Comparison of ENCODE assay signal across 8 mouse cellular contexts in the genomic region with DNA sequence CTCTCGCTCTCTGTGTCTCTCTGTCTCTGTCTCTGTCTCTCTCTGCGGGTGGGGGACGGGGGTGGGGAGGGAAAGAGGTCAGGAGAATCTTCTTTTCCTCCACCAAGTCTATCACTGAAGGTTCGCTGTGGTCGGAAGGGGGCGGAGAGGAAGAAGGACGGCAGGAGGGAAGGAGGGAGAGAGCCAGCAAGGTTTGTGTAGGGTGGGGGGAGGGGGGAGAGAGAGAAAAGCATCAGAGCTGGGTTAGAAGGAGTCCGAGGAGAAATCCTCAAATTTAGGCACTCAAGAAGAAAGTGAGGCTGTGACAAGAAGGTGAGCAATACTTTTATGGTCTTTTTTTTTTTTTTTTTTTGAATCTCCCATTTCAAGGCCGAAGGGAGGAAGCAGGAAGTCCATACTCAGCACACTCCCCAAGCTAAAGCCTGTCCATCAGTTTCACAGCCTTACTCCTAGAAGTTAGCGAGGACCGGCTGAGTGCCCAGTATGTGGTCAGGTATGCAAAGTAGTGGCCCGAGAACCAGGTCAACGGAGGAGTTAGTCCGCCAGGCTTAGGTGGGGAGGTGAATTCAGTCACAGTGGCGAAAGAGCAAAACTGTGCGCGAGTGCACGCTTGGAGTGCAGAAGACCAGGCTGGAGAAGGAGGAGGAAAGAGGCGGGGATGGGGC. TPM values are rescaled to one million over a fixed set of nuclear protein-coding genes. Genes with fewer than 3 reads are reported as not detected.
DNase-seq lines count a peak whose midpoint lies in the region; ATAC-seq and TF ChIP-seq lines count a peak whose summit lies in the region.

No protein-coding gene starts in this region.

- H3K36me3 ChIP-seq in lung, embryonic 14.5 days (ENCODE audit: insufficient read depth), result no peaks in the 10 kb centered on the region
- no peaks in the 10 kb centered on the region for H3K36me3 ChIP-seq in embryonic facial prominence, embryonic 12.5 days
- no peaks in the 10 kb centered on the region for H3K36me3 ChIP-seq in hindbrain, embryonic 11.5 days (ENCODE audit: control insufficient read depth, insufficient read depth, low read length)
- no peaks in the 10 kb centered on the region for H3K36me3 ChIP-seq in limb, embryonic 15.5 days

- H3K4me3 ChIP-seq in lung, embryonic 14.5 days (ENCODE audit: low read depth, low read length), result peak overlapping the region; percentile 52
- peak overlapping the region; percentile 56 for H3K4me3 ChIP-seq in embryonic facial prominence, embryonic 12.5 days
- peak overlapping the region; percentile 59 for H3K4me3 ChIP-seq in hindbrain, embryonic 11.5 days (ENCODE audit: low read depth, low read length)
- peak overlapping the region; percentile 57 for H3K4me3 ChIP-seq in limb, embryonic 15.5 days

- H3K4me1 ChIP-seq in lung, embryonic 14.5 days (ENCODE audit: insufficient read depth), result no peaks in the 10 kb centered on the region; the same call in 1 of the 2 replicates
- H3K4me1 ChIP-seq in embryonic facial prominence, embryonic 12.5 days, result peaks cover 7% of the 10 kb centered on the region; the same call in 1 of the 2 replicates
- H3K4me1 ChIP-seq in hindbrain, embryonic 11.5 days (replicated peaks; ENCODE audit: control insufficient read depth, insufficient read depth, low read length), result 0 out of 2 replicates have a peak, but pooled peaks cover 3% of the 10 kb centered on the region
- peaks cover 5% of the 10 kb centered on the region for H3K4me1 ChIP-seq in limb, embryonic 15.5 days

- peak overlapping the region; percentile 43 for H3K9ac ChIP-seq in lung, embryonic 14.5 days
- H3K9ac ChIP-seq in embryonic facial prominence, embryonic 12.5 days, result peak overlapping the region; percentile 74
- 0 out of 2 replicates have a peak overlapping the region, but pooled peaks have one; percentile 31 for H3K9ac ChIP-seq in hindbrain, embryonic 11.5 days (ENCODE audit: low read depth, low read length)
- H3K9ac ChIP-seq in limb, embryonic 15.5 days, result no peak overlapping the region

- no peaks in the 10 kb centered on the region; the same call in 1 of the 2 replicates for H3K27me3 ChIP-seq in lung, embryonic 14.5 days (ENCODE audit: insufficient read depth, low read length)
- 0 out of 2 replicates have a peak, but pooled peaks cover 19% of the 10 kb centered on the region for H3K27me3 ChIP-seq in embryonic facial prominence, embryonic 12.5 days
- peaks cover 4% of the 10 kb centered on the region; the same call in 1 of the 2 replicates for H3K27me3 ChIP-seq in hindbrain, embryonic 11.5 days (ENCODE audit: control insufficient read depth, insufficient read depth, low read length)
- peaks cover 18% of the 10 kb centered on the region for H3K27me3 ChIP-seq in limb, embryonic 15.5 days

- ATAC-seq in lung, embryonic 14.5 days (ENCODE audit: insufficient read depth), result peak; percentile 52
- ATAC-seq in embryonic facial prominence, embryonic 12.5 days (ENCODE audit: insufficient number of reproducible peaks, insufficient read depth, low FRiP score, low TSS enrichment), result 0 out of 2 replicates have a peak, but pooled peaks have one; percentile 8
- ATAC-seq in hindbrain, embryonic 11.5 days (ENCODE audit: low FRiP score), result peak; percentile 60
- peak; percentile 53 for ATAC-seq in limb, embryonic 15.5 days (ENCODE audit: insufficient number of reproducible peaks, low FRiP score, low TSS enrichment, low read depth)

- DNase-seq in lung, embryonic 14.5 days, result peak; percentile 39
- DNase-seq in lung, postnatal 4 days, result no peak
- DNase-seq in R1 (ENCODE audit: low read depth, low spot score), result peak; percentile 35
- DNase-seq in hindbrain, embryonic 11.5 days (ENCODE audit: low spot score), result peak; percentile 58
- peak; percentile 33 for DNase-seq in neural tube, embryonic 10.5 days (ENCODE audit: extremely low spot score, low spot score)
- DNase-seq in layer of hippocampus, adult 18-20 months (ENCODE audit: low spot score in 2 of 2), result no peak

- no peak for TF ChIP-seq CTCF in lung, embryonic 14.5 days (IDR thresholded peaks at IDR 0.05; ENCODE audit: low read depth)

- H3K4me2 ChIP-seq in lung, embryonic 14.5 days, result peak overlapping the region; percentile 61
- H3K4me2 ChIP-seq in embryonic facial prominence, embryonic 12.5 days (replicated peaks), result peak overlapping the region; percentile 73
- H3K4me2 ChIP-seq in hindbrain, embryonic 11.5 days (replicated peaks; ENCODE audit: low read depth, low read length), result peak overlapping the region; percentile 43
- H3K4me2 ChIP-seq in limb, embryonic 15.5 days, result peak overlapping the region; percentile 47

- WGBS in lung, embryonic 14.5 days, result 12% methylated on average over 18 of the region's 19 CpGs
- WGBS in embryonic facial prominence, embryonic 12.5 days, result 13% methylated on average over 18 of the region's 19 CpGs
- 16% methylated on average over 17 of the region's 19 CpGs for WGBS in hindbrain, embryonic 11.5 days
- 16% methylated on average over 15 of the region's 19 CpGs for WGBS in limb, embryonic 15.5 days

- no peaks in the 10 kb centered on the region for H3K9me3 ChIP-seq in lung, embryonic 14.5 days (ENCODE audit: low read depth, low read length)
- H3K9me3 ChIP-seq in embryonic facial prominence, embryonic 12.5 days, result no peaks in the 10 kb centered on the region
- H3K9me3 ChIP-seq in hindbrain, embryonic 11.5 days (ENCODE audit: control insufficient read depth, low read length), result no peaks in the 10 kb centered on the region
- H3K9me3 ChIP-seq in limb, embryonic 15.5 days, result no peaks in the 10 kb centered on the region

- peak overlapping the region; percentile 92 for H3K27ac ChIP-seq in lung, embryonic 14.5 days (ENCODE audit: low read depth)
- peak overlapping the region; percentile 95 for H3K27ac ChIP-seq in embryonic facial prominence, embryonic 12.5 days
- peak overlapping the region; percentile 87 for H3K27ac ChIP-seq in hindbrain, embryonic 11.5 days (ENCODE audit: low read depth, low read length)
- peak overlapping the region; percentile 95 for H3K27ac ChIP-seq in limb, embryonic 15.5 days

RNA-seq across cellular contexts. Expression of a gene that starts 0.7 kb away (rescaled TPM):
- 36.8 and 42.0 TPM in 2 replicates for polyA plus RNA-seq in lung, embryonic 14.5 days (2014; fragmentation: Nextera tagmentation; extraction: Ambion mirVana)
- 79.5 and 84.0 TPM in 2 replicates for polyA plus RNA-seq in embryonic facial prominence, embryonic 12.5 days (2016; fragmentation: Nextera tagmentation; extraction: Ambion mirVana)
- 24.2 and 26.2 TPM in 2 replicates for polyA plus RNA-seq in hindbrain, embryonic 11.5 days (2014; fragmentation: Nextera tagmentation; extraction: Ambion mirVana)
- polyA plus RNA-seq in limb, embryonic 15.5 days (2015; fragmentation: Nextera tagmentation; extraction: Ambion mirVana), result 50.6 and 53.5 TPM in 2 replicates
- total RNA-seq in layer of hippocampus, adult 18-20 months (2021), result 10 to 100 TPM; 15.1 to 19.0 TPM

Comparison
In these comparisons a context has a peak if more than half of its experiments do, and no peak if none do; other contexts are left out.
1. DNase-seq: peak in lung, embryonic 14.5 days (single experiment), R1 (single experiment), hindbrain, embryonic 11.5 days (single experiment) and neural tube, embryonic 10.5 days (single experiment); none in lung, postnatal 4 days (0 of 2) and layer of hippocampus, adult 18-20 months (0 of 2).
2. ATAC-seq: peak in every context shown above with its lines; median percentile 60 in hindbrain, embryonic 11.5 days; 53 in limb, embryonic 15.5 days; 52 in lung, embryonic 14.5 days; 8 in embryonic facial prominence, embryonic 12.5 days.
3. Peak in every context shown above with its lines, with median percentiles within 50 percentile points of each other: H3K27ac ChIP-seq, H3K4me2 ChIP-seq and H3K4me3 ChIP-seq.